Mouse (Mus musculus): Measurements from ENCODE around the gene Defa35. TPM values are rescaled to one million over a fixed set of nuclear protein-coding genes. Genes with fewer than 3 reads are reported as not detected.
"Not testable (repeated sequence)": the region's sequence is repeated elsewhere in the genome, so short reads cannot be mapped to it uniquely, and the experiment has no call there.

The Defa35 gene
- not detected for total RNA-seq (2021)

DNA sequence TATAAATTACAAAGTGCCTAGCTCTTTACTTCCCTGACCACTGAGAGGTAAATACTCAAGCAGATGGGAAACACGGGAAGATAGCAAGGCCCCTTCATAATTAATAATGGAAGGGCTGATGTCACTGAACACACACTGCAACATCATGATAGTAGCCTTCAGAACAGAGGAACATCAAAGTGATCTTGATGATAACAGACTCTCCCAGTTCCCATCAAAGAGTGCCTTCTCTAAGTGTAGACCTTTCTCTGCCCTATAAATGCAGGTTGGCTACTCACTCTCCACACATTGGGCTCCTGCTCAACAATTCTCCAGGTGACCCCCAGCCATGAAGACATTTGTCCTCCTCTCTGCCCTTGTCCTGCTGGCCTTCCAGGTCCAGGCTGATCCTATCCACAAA lies at the start of gene Defa35:
Defa35 (plus strand) TSS at position 301 of the 400 bp plus-strand sequence.
- DNase-seq (ENCODE audit: low spot score in 2 of 2); intact Hi-C loops (cut with DNase I): not testable (repeated sequence)

DNA sequence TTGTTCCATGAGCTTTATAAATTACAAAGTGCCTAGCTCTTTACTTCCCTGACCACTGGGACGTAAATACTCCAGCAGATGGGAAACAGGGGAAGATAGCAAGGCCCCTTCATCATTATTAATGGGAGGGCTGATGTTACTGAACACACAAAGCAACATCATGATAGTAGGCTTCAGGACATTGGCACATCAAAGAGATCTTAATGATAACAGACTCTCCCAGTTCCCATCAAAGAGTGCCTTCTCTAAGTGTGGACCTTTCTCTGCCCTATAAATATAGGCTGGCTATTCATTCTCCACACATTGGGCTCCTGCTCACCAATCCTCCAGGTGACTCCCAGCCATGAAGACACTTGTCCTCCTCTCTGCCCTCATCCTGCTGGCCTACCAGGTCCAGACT lies 39.6 kb upstream of the Defa35 start, which contains the start of gene Defa21:
Defa21 (plus strand) TSS at position 301 of the 400 bp plus-strand sequence.
- DNase-seq (ENCODE audit: low spot score in 2 of 2); intact Hi-C loops (cut with DNase I): not testable (repeated sequence)

DNA sequence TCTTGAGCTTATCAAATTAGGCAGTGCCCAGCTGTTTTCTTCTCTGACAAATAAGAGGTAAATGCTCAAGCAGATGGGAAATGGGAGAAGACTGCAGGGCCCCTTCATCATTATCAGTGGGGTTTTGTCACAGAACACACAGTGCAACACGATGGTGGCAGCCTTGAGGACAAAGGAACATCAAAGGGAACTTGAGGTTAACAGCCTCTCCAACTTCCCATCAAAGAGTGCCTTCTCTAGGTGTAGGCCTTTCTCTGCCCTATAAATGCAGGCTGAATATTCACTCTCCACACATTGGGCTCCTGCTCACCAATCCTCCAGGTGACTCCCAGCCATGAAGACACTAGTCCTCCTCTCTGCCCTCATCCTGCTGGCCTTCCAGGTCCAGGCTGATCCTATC lies 10.1 kb upstream of the Defa35 start, which contains the start of gene Defa23:
Defa23 (plus strand) TSS at position 301 of the 400 bp plus-strand sequence.
- intact Hi-C loops (cut with DNase I); DNase-seq (ENCODE audit: low spot score in 2 of 2): not testable (repeated sequence)

DNA sequence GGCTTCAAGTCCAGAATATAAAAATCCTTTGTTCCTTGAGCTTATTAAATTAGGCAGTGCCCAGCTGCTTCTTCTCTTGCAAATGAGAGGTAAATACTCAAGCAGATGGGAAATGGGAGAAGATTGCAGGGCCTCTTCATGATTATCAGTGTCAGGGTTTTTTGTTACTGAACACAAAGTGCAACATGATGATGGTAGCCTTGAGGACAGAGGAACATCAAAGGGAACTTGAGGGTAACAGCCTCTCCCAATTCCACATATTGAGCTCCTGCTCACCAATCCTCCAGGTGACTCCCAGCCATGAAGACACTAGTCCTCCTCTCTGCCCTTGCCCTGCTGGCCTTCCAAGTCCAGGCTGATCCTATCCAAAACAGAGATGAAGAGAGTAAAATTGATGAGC lies 19.3 kb downstream of the Defa35 start, which contains the start of gene Defa25:
Defa25 (plus strand) TSS at position 301 of the 400 bp plus-strand sequence.
- intact Hi-C loops (cut with DNase I); DNase-seq (ENCODE audit: low spot score in 2 of 2): not testable (repeated sequence)

DNA sequence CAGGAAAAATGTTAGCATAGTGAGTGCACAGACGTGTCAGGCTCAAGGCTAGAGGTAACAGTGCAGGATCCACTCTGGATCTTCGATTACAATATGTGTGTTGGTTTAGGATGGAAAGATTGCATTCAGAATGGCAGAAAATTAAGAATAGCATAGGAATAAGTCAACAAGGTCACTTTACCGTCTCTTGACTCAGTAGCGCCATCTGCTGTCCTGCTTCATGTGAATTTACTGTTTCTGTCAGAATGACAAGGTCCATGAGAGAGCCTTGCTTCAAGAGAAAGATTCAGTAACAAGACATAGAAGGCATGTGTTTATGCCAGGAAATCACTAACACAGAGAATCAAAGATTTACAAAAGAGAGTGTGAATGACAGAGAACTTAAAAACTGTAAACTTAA lies 28.3 kb downstream of the Defa35 start:
- no peak for DNase-seq (ENCODE audit: low spot score in 2 of 2)
- intact Hi-C loops (cut with DNase I), result no loop called here

DNA sequence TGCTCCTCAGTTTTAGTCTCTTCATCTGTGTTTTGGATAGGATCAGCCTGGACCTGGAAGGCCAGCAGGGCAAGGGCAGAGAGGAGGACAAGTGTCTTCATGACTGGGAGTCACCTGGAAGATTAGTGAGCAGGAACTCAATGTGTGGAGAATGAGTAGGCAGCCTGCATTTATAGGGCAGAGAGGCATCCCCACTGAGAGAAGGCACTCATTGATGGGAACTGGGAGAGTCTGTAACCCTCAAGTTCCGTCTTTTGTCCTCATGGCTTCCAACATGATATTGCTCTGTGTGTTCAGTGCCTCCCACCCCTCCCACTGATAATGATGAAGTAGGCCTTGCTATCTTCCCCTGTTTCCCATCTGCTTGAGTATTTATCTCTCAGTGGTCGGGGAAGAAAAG lies 31.1 kb downstream of the Defa35 start, which contains the start of gene Gm14851:
Gm14851 (minus strand) TSS at position 101 of the 400 bp plus-strand sequence.
- DNase-seq (ENCODE audit: low spot score in 2 of 2); intact Hi-C loops (cut with DNase I): not testable (repeated sequence)

Other genes with a start within 250 kb of the Defa35 start
- gene Defb33, start 172.4 kb upstream of the Defa35 start, total RNA-seq (2021), result not detected
- not detected for gene Gm15056, start 162.4 kb upstream of the Defa35 start, total RNA-seq (2021)
- not detected for gene Gm6040, start 143.0 kb upstream of the Defa35 start, total RNA-seq (2021)
- not detected for gene AY761185, start 120.3 kb upstream of the Defa35 start, total RNA-seq (2021)
- gene Defa21, start 39.5 kb upstream of the Defa35 start, total RNA-seq (2021), result not detected
- not detected for gene Defa23, start 10.0 kb upstream of the Defa35 start, total RNA-seq (2021)
- gene Defa25, start 19.4 kb downstream of the Defa35 start, total RNA-seq (2021), result not detected
- gene Gm14851, start 31.0 kb downstream of the Defa35 start, total RNA-seq (2021), result not detected
- not detected for gene Defa30, start 69.6 kb downstream of the Defa35 start, total RNA-seq (2021)
- gene Defa22, start 97.2 kb downstream of the Defa35 start, total RNA-seq (2021), result not detected
- not detected for gene Defa31, start 126.6 kb downstream of the Defa35 start, total RNA-seq (2021)
- not detected for gene Gm15293, start 136.5 kb downstream of the Defa35 start, total RNA-seq (2021)
- gene Gm15292, start 184.7 kb downstream of the Defa35 start, total RNA-seq (2021), result not detected

All from left cerebral cortex, postnatal 25 days (tissue).